Mouse (Mus musculus) thymus, postnatal 25 days (tissue): ENCODE measurements around the gene Zfp39.
A peak's percentile ranks its signal among the peaks of the same experiment; 100 is the strongest.

Experiments used
- DNase-seq: peaks from one replicate; pipeline ENCODE4 v3.0.0; 2022

The Zfp39 gene

GRCm38 (mm10) chr11:58903511-58904409 is at the start of gene Zfp39:
Zfp39 (minus strand) TSS chr11:58904225.
- peak; percentile 99 for DNase-seq

DNA sequence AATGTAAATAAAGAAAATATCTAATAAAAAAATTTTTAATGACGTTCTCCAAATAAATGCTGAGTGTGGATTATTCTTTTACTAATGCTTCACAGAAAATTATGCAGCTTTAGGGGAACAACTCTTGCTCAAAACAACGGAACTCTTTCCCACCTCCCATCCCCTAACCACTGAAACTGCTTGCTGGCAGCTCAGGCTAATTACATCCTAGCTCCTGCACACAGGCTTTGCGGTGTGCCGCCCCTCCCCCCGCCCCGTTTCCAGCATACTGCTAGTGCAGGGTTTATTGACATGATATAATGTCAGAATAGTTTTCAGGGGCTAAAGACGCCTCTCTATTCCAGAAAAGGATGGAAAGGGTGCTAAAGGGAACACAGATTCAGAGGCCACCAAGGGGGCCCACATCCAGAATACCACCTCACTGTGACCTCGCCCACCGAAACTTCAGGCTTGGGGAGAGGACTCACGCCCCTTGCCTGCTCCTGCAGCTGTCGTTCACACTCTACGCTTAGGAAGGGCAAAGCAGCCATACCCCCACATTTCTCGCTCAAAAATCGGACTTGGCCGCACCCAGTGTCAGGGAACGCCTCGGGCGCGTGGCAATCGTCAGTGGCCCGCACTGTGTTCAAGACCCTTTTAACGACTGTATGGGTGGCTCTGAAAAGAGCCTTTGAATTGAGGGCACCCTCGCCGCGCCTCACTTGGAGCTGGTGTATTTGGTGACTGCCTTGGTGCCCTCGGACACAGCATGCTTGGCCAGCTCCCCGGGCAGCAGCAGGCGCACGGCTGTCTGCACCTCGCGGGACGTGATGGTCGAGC is 49.5 kb upstream of the Zfp39 start:
- peak; percentile 67 for DNase-seq

DNA sequence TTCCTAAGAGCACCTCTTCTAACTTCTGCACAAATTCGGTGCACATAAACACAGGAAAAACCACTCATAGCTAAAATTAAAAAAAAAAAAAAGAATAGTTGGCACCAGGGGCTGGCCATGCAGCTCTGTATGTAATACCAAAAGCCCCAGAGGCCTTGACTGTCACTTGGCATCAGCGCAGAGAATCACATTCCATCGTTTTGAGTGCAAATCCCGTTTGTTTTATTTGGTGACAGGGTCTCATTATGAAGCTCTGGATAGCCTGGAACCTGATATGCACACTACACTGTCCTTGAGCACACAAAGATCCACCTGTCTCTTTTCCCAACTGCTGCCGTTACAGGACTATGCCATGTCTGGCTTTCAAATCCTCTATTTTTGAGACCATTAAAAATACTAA is 47.2 kb upstream of the Zfp39 start:
- no peak for DNase-seq

- no peak for DNase-seq
These were observed 45.7 kb upstream of the Zfp39 start for GRCm38 (mm10) chr11:58949480-58950431.

DNA sequence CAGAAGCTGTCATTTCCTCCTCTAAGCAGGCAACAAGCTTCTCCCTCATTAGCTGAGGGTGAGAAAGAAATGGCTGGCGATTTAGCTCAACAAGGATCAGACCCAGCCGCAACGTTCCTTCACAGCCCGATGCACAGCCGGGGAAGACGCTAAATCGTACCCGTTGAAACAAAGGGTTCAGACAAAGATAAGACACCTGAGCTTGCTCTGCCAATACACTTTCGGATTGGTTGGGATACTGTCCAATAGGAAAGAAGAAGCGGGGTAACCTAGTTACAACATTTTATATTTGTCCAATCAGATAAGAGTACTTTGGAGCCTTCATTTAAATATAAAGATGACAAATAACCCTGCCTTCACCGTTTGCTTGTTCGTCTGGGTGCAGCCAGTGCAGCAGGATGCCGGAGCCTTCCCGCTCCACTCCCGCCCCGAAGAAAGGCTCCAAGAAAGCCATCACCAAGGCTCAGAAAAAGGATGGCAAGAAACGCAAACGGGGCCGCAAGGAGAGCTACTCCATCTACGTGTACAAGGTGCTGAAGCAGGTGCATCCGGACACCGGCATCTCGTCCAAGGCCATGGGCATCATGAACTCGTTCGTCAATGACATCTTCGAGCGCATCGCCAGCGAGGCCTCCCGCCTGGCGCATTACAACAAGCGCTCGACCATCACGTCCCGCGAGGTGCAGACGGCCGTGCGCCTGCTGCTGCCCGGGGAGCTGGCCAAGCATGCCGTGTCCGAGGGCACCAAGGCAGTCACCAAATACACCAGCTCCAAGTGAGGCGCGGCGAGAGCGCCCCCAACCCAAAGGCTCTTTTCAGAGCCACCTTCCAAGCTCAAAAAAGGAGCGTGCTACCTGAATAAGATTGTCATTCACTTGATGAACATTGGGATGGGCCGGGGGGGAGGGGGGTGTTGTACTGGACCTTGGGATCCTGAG is 44.8 kb upstream of the Zfp39 start, which contains the start of gene Hist3h2ba:
Hist3h2ba (plus strand) TSS at position 379 of the 938 bp plus-strand sequence.
- DNase-seq, result peak; percentile 81

DNA sequence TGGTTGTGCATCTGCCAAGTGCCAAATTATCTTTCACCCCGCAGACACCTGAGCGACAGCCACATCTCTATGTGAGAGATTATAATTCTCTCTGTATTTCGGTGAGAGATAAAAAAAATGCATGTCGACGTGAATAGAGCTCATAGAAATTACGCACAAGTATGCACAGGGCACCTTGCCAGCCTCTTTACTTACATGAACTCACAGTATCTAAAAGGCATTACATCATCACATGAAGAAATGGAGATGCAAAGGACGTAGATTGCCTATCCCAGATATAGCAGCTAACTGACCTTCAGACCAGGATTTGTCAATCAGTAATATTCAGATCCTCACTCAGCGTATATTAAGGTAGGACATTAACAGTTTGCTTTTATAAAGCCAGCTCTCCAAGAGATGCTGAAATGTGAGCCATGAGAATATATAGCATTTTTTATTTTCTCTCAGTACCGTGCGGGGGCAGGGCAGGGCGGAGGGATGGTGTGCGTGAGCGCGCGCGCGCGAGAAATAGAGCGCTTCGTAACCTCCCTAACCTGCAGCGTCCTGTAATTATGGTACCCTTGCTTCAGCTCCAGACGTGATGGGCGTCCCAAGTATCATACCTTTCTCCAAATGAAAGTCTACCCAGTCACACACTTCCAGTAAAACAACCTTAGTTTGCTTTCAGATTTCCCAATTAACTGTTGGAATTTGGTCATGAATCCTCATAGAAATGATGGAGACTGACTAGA is 43.9 kb upstream of the Zfp39 start:
- DNase-seq, result peak; percentile 59

GRCm38 (mm10) chr11:58947306-58947705 is 43.3 kb upstream of the Zfp39 start:
- DNase-seq, result no peak

DNA sequence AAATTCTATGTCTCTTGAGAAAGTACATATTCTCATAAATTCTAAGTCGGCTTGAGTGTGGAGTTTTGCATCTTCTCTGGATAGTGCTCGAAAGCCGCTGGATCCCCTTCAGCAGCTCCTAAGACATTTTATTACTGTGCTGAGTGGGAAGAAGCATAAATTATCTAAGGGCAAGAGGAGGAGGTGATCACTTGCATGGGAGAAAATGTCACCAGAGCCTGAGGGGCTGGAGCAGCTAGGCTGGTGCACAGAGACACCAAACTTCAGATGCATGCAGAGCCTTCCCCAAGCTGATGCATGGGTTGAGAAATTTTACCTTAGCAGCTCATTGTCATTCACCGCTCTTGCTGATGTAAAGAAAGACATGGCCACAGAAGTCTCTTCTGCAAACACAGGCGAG is 40.1 kb upstream of the Zfp39 start:
- DNase-seq, result no peak

GRCm38 (mm10) chr11:58939088-58939439 is 35.0 kb upstream of the Zfp39 start:
- DNase-seq, result no peak

DNA sequence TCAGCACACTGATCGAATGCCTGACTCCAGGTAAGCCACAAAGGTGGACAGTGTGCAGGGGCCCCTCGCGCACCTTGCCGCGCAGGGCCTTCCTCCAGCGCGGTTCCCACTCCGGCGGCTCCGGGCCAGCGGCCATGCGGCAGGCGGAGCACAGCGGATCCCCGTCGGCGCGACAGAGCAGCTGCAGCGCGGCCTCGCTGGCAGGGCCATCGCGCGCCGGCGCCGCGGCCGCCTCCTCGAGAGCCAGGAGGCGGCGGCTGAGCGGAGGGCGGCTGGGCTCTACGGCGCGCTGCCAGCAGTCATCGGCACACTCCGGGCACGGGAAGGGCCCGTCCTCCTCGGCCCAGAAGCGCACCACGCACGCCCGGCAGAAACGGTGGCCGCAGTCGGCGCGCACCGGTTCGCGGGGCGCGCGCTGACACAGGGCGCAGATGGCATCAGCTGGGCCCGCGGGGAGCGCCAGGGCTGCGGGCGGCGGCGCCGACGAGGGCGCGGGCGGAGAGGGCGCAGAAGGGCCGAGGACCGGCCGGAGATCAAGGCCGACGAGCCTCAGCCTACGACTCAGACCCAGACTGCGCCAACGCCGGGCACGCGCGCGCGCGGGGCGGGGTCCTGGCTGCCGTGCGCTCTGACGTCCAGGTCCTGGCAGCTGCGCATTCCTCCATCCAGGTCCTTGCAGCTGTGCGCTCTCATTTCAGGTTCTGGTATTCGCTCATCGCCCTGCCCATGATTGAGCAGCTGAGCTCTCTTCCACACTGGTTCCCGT is 34.5 kb upstream of the Zfp39 start, which contains the start of gene Rnf187:
Rnf187 (minus strand) TSS at position 595 of the 766 bp plus-strand sequence.
- DNase-seq, result peak; percentile 90

DNA sequence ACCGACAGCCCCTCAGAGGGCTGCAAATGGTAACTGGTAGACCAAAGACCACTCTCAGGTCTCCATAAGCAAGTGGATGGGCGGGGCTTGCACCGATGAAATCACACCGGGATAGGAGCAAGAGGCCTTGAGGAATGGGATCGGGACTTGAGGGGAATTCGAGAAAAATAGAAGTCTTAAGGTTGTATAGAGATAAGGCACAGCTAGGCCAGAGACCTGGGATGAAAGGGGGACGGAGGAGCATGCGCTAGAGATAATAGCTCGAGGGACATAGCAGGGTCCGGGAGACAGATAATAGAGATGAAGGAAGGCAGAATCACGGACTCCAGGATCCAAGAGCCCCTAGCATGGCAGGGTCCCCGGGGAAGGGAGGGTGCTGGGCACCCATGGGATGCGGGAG is 33.9 kb upstream of the Zfp39 start:
- no peak for DNase-seq

DNA sequence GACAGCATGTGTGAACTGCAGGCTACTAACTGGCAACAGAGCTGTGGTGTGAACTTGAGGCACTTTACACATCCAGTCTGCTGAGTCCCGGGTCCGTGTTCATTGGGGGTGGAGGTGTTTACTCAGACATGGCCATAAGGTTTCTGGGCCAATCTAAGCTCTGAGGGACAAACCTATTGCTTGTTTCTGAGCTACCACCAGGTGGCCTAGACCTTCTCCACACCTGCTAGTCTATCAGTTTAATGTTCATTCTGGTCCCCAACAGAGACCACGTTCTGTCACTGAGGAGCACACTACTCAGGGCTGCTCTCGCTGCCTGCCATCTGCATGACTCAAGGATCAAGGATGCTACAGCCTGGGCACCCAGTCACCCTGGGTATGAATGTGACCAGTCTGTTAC is 27.6 kb upstream of the Zfp39 start:
- no peak for DNase-seq

DNA sequence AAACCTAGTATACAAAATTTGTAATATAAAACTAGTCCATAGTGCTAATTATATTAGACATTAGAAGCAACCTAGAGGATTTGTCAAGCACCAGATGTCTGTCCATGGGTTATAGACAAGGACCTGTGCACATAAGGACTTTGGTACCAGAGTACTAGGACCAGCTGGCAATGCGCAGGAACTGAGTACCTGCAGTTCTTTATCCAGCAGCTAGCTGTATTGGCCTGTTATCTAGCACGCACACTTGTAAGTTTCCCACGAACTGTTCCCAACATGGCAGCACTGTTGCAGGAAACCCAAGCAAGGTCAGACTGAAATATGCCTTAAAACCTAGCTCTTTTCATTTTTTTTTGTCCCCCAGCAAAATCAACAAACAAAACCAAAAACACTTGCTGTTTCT is 26.2 kb upstream of the Zfp39 start:
- no peak for DNase-seq

DNA sequence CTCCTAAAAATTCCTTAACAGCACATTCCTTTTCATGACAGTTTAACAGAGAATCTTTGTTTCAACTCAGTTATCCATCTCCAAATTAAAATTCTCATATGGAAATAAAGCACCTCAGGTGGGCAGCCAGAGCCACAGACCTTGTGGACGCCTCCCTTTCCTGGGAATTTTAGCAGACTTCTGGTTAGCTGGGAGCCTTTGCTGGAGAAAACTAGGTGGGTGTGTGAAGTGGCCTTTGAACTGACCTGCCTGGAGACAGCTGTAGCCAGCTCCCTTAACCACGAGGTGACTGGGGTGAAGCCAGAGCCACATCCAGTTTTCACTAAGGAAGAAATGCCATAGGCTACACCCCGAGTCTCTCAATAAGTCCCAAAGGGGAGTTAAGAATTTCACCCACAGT is 25.6 kb upstream of the Zfp39 start:
- no peak for DNase-seq

DNA sequence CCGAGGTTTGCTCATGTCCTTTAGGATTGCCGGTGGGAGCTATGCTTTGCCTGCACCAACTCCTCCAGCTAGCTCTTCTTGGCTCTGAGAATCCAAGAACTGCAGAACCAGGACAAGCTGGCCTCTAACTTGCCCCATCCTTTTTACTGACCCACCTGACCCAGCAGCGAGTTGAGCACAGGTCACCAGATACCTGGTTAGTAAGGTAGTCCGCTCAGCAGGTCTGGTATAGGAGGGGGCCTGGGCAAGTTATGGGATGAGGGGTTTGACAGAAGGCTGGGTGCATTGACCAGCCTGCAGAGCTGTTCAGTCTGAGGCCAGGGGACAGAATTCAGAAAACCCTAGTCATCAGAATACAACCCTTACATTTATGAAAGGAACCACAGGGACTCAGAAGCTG is 25.0 kb upstream of the Zfp39 start:
- DNase-seq, result no peak

DNA sequence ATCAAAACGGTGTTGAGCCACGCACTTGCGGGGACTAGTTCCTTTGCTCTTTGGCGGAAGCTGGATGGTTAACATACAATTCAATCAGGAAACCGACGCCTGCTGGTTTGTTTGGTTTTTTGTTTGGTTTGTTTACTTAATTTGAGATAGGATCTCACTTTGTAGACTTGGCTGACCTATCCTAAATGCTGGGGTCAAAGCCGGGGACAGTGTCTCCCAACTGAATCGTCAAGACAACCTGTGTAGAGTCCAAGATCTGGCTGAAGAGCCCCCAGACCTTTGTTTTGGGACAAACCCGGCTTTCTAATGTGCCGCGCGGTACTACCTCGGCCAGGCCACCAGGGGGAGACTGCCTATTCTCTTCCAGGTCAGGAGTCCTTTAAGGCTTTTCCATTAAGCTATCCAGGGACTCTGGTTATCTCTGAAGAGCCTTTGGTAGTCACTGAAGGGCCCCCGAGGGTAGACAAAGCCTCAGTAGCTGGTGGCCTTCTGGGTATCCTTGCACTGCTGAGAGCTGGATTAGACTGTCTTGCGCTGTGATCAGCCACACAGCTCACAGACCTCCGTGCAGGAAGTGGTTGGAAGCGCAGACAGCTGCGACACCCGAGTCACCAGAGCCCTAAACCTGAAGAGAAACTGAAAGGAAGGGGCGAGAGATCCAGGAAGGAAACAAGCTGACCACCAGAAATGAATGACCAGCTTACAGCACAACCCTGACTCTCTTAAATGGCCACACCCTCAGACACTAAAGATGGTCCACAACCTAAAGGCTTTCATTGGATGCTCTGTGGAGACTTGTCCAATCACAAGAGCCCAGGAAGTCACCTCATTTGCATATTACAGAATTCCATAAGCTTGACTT is 24.0 kb upstream of the Zfp39 start:
- DNase-seq, result peak; percentile 80

GRCm38 (mm10) chr11:58927053-58927452 is 23.0 kb upstream of the Zfp39 start:
- DNase-seq, result no peak

DNA sequence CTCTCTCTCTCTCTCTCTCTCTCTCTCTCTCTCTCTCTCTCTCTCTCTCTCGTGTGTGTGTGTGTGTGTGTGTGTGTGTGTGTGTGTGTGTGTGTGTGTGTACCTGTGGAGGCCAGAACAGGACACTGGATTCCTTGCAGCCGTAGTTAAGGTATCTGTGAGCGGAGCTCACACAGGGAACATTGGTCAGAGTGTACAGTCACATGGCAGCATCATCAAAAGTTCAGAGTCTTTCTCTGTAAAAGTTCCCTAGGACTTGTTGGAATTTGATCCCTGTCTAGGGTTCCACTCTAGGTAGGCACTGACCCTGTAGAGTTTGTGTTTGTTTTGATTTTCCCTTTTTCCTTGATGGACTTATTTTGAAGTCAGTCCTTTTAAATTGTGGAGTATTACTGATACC is 22.6 kb upstream of the Zfp39 start:
- DNase-seq, result no peak

DNA sequence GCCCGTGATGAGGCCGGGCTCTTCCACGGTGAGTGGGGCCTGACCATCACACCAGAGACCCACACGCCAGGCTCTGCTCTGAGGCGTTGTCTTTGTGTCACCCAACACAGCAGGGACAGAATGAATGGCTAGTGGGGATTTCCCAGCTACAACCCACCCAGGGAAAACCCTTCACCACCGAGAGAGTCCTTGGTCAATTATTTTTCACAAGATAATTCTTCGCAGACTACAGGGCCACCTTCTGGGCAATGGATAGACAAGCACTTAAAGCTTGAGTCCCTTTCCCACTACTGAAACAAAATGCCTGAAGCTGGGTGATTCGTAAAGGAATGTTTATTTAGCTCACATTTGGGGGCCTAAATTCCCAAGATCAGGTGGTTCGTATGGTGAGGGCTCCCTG is 18.4 kb upstream of the Zfp39 start:
- DNase-seq, result no peak
